Mouse (Mus musculus): ENCODE data around the gene 4930404N11Rik. TPM values are rescaled to one million over a fixed set of nuclear protein-coding genes. Genes with fewer than 3 reads are reported as not detected.

The 4930404N11Rik gene
- polyA plus RNA-seq, 1 experiment from 2014 or later = 1.4 TPM

DNA sequence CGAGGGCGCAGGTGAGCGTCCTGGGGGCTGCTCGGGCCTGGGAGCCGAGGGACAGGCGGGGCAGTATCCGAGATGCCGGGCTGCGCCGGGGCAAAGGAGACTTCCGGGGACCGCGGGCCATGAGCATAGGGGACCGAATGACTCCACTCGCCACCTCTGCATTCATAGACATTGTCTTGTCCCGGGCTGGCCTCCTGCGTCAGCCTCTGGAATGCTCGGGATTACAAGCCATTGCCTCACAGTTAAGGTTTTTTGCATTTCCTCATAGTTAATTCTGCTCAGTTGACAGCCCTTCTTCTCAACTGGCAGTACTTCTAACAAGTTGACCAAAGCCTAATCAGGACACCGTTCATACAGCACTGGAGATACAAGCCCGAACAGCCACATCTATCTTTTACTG, 44.2 kb downstream of the 4930404N11Rik start:
- Histone ChIP-seq H3K36me3 (peaks cover 62% of the 10 kb centered on the region), H3K4me2 (peak overlapping the region; percentile 80), H3K9ac (peak overlapping the region; percentile 93), H3K4me1 (peaks cover 65% of the 10 kb centered on the region), H3K9me3 (replicated peaks) (no peaks in the 10 kb centered on the region), H3K4me3 (peak overlapping the region; percentile 96), H3K27ac (peak overlapping the region; percentile 88), H3K27me3 (replicated peaks) (no peaks in the 10 kb centered on the region)
- no peak for ATAC-seq
- WGBS (ENCODE audit: insufficient replicate concordance) = 2% methylated on average over 20 of the region's 20 CpGs

- Histone ChIP-seq H3K4me3 (peak within 1 kb of the TSS; percentile 96), H3K9ac (peak within 1 kb of the TSS; percentile 93), H3K4me2 (peak within 1 kb of the TSS; percentile 80), H3K27me3 (replicated peaks) (no peaks in the 10 kb centered on the region), H3K36me3 (peaks cover 61% of the 10 kb centered on the region), H3K4me1 (peaks cover 65% of the 10 kb centered on the region), H3K27ac (peak within 1 kb of the TSS; percentile 88), H3K9me3 (replicated peaks) (no peaks in the 10 kb centered on the region)
- under 1% methylated on average over 68 of the region's 68 CpGs for WGBS (ENCODE audit: insufficient replicate concordance)
- ATAC-seq = peak; percentile 87
These were observed 44.9 kb downstream of the 4930404N11Rik start, which contains the start of gene Cactin for GRCm38 (mm10) chr10:81320550-81321347. TSS of gene Cactin (plus strand) at chr10:81321103.

- 3% methylated on average over 38 of the region's 38 CpGs for WGBS (ENCODE audit: insufficient replicate concordance)
- Histone ChIP-seq H3K36me3 (peaks cover 61% of the 10 kb centered on the region), H3K4me1 (peaks cover 64% of the 10 kb centered on the region)
These were observed 45.7 kb downstream of the 4930404N11Rik start for GRCm38 (mm10) chr10:81319741-81320549.

GRCm38 (mm10) chr10:81319330-81319699, 46.3 kb downstream of the 4930404N11Rik start:
- H3K9me3 ChIP-seq (replicated peaks) = no peaks in the 10 kb centered on the region
- no peak for ATAC-seq
- H3K27me3 ChIP-seq (replicated peaks) = no peaks in the 10 kb centered on the region
- H3K4me2 ChIP-seq = peak overlapping the region; percentile 80
- H3K4me1 ChIP-seq = peaks cover 67% of the 10 kb centered on the region
- H3K27ac ChIP-seq = peak overlapping the region; percentile 88
- H3K36me3 ChIP-seq = peaks cover 61% of the 10 kb centered on the region
- 43% methylated on average over 8 of the region's 8 CpGs for WGBS (ENCODE audit: insufficient replicate concordance)
- H3K4me3 ChIP-seq = peak overlapping the region; percentile 96
- H3K9ac ChIP-seq = peak overlapping the region; percentile 74

More at GRCm38 (mm10) chr10:81319741-81320549, 45.7 kb downstream of the 4930404N11Rik start:
- no peak for ATAC-seq
- peak overlapping the region; percentile 74 for H3K9ac ChIP-seq
- peak overlapping the region; percentile 96 for H3K4me3 ChIP-seq
- H3K4me2 ChIP-seq = peak overlapping the region; percentile 80
- H3K27ac ChIP-seq = peak overlapping the region; percentile 88
- H3K27me3 ChIP-seq (replicated peaks) = no peaks in the 10 kb centered on the region
- H3K9me3 ChIP-seq (replicated peaks) = no peaks in the 10 kb centered on the region

- Histone ChIP-seq H3K9ac (peak overlapping the region; percentile 74), H3K36me3 (peaks cover 61% of the 10 kb centered on the region)
- 83% methylated on average over 13 of the region's 13 CpGs for WGBS (ENCODE audit: insufficient replicate concordance)
These were observed 46.9 kb downstream of the 4930404N11Rik start for GRCm38 (mm10) chr10:81318589-81319329.

DNA sequence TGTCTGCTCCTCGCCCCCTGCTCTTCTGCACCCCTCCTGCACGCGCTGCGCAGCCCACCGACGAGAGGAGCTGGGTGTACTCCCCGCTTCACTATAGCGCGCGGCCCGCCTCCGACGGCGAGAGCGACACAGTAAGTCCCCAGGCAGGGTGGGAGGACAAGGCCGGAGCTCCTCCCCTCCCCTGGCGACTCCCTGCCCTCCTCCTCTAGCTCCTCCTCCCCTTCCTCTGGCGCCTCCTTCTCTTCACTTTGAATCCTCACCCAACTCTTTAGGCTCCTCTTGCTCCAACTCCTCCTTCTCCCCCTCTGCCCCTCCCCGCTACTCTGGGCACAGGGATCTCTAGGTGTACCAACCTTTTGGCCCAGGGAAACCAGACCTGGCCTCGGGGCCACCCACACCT, 48.3 kb downstream of the 4930404N11Rik start:
- Histone ChIP-seq H3K4me3 (peak overlapping the region; percentile 16), H3K9me3 (replicated peaks) (no peaks in the 10 kb centered on the region), H3K9ac (peak overlapping the region; percentile 44), H3K36me3 (peaks cover 61% of the 10 kb centered on the region), H3K4me1 (peaks cover 60% of the 10 kb centered on the region), H3K27ac (peak overlapping the region; percentile 18; the same call in 1 of the 2 replicates), H3K27me3 (replicated peaks) (no peaks in the 10 kb centered on the region), H3K4me2 (peak overlapping the region; percentile 63)
- no peak for ATAC-seq
- 21% methylated on average over 20 of the region's 20 CpGs for WGBS (ENCODE audit: insufficient replicate concordance)

More at GRCm38 (mm10) chr10:81318589-81319329, 46.9 kb downstream of the 4930404N11Rik start:
- Histone ChIP-seq H3K4me2 (peak overlapping the region; percentile 80), H3K4me3 (no peak overlapping the region; the same call in 1 of the 2 replicates), H3K4me1 (peaks cover 71% of the 10 kb centered on the region), H3K27me3 (replicated peaks) (no peaks in the 10 kb centered on the region), H3K9me3 (replicated peaks) (no peaks in the 10 kb centered on the region), H3K27ac (peak overlapping the region; percentile 88; the same call in 1 of the 2 replicates)
- ATAC-seq = no peak

- whole genome bisulfite sequencing (ENCODE audit: insufficient replicate concordance) = 62% methylated on average over 16 of the region's 16 CpGs
- Histone ChIP-seq H3K4me2 (peak overlapping the region; percentile 63), H3K9ac (peak overlapping the region; percentile 44), H3K27me3 (replicated peaks) (no peaks in the 10 kb centered on the region), H3K4me1 (peaks cover 53% of the 10 kb centered on the region), H3K4me3 (peak overlapping the region; percentile 16), H3K9me3 (replicated peaks) (no peaks in the 10 kb centered on the region), H3K36me3 (peaks cover 66% of the 10 kb centered on the region), H3K27ac (peak overlapping the region; percentile 18)
- no peak for ATAC-seq
These were observed 49.1 kb downstream of the 4930404N11Rik start for GRCm38 (mm10) chr10:81316338-81317060.

DNA sequence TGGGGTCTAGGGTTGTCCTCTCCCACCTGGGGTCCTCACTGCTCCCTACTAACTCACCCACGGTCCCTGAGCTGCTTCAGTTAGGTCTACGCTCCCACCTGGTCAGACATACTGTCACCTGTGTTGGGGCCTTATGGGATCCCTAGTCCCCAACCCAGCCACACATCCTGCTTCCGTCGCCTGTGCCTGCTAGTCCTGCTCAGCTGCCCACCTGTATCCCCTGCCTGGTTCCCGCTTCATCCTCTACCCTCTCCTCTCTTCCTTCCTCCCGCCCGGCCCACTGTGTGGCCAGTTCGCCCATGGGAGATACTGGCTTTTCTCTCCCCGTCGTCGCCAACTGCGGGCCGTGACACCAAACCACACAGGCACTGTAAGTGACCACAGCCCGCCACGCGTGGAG, 50.0 kb downstream of the 4930404N11Rik start:
- Histone ChIP-seq H3K27me3 (replicated peaks) (no peaks in the 10 kb centered on the region), H3K27ac (no peak overlapping the region), H3K9me3 (replicated peaks) (no peaks in the 10 kb centered on the region), H3K4me1 (peaks cover 53% of the 10 kb centered on the region), H3K9ac (no peak overlapping the region; the same call in 1 of the 2 replicates), H3K4me3 (no peak overlapping the region), H3K36me3 (peaks cover 75% of the 10 kb centered on the region), H3K4me2 (no peak overlapping the region)
- WGBS (ENCODE audit: insufficient replicate concordance) = 90% methylated on average over 16 of the region's 16 CpGs
- no peak for ATAC-seq

GRCm38 (mm10) chr10:81314201-81314600, 51.4 kb downstream of the 4930404N11Rik start:
- 68% methylated on average over 7 of the region's 7 CpGs for WGBS (ENCODE audit: insufficient replicate concordance)
- no peak overlapping the region for H3K27ac ChIP-seq
- no peak for ATAC-seq

DNA sequence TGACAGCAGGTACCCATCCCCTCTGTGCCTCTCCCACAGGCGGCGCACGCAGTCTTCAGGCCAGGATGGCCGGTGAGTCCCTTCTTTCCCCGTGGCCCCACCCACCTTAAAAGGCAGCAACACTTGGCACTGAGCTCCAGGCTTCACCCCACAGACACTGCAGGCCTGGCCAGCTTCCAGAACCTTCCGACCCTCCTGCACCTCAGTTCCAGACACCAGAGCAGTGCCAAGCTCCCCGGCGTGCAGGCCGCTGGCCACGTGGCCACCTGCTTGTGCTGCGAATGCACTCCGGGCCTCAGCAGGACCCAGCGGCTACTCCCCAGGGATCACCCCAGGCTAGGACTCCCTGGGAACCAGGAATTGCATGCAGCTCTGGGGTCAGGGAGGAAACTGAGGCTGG, 52.0 kb downstream of the 4930404N11Rik start:
- Histone ChIP-seq H3K9me3 (replicated peaks) (no peaks in the 10 kb centered on the region), H3K4me3 (no peak overlapping the region), H3K9ac (no peak overlapping the region), H3K4me1 (peaks cover 38% of the 10 kb centered on the region), H3K36me3 (peaks cover 90% of the 10 kb centered on the region), H3K4me2 (no peak overlapping the region), H3K27ac (no peak overlapping the region), H3K27me3 (replicated peaks) (no peaks in the 10 kb centered on the region)
- ATAC-seq = no peak
- 88% methylated on average over 13 of the region's 13 CpGs for WGBS (ENCODE audit: insufficient replicate concordance)

More at GRCm38 (mm10) chr10:81314201-81314600, 51.4 kb downstream of the 4930404N11Rik start:
- H3K9ac ChIP-seq = no peak overlapping the region
- H3K4me2 ChIP-seq = no peak overlapping the region
- H3K36me3 ChIP-seq = peaks cover 89% of the 10 kb centered on the region
- peaks cover 44% of the 10 kb centered on the region for H3K4me1 ChIP-seq
- no peaks in the 10 kb centered on the region for H3K9me3 ChIP-seq (replicated peaks)
- H3K4me3 ChIP-seq = no peak overlapping the region
- H3K27me3 ChIP-seq (replicated peaks) = no peaks in the 10 kb centered on the region
